Mouse (Mus musculus) liver, postnatal 0 days (tissue): ENCODE measurements around the gene Fam20c. TPM values are rescaled to one million over a fixed set of nuclear protein-coding genes. Genes with fewer than 3 reads are reported as not detected.

ENCODE experiments used
- ATAC-seq: fragments of 200-750 bp; cut with Nextera tagmentation; 2 replicates; pipeline ENCODE4 v1.8.0; 2017; ENCODE audit warnings: mild to moderate bottlenecking, moderate library complexity
- DNase-seq: peaks from one replicate; pipeline ENCODE4 v3.0.0-alpha.2; 2016
- H3K27ac ChIP-seq: fragments of 300-500 bp; sonication (generic); 2 replicates; pipeline ENCODE4 v1.5.1; 2014; ENCODE audit warnings: antibody characterized with exemption, moderate library complexity, mild to moderate bottlenecking, low read depth
- H3K27me3 ChIP-seq: fragments of 300-500 bp; sonication (generic); 2 replicates; pipeline ENCODE4 v1.6.1; 2014; ENCODE audit warnings: low read length, control low read depth, mixed read lengths; ENCODE audit not compliant: insufficient read depth
- H3K36me3 ChIP-seq: fragments of 300-500 bp; sonication (generic); replicated peaks from 2 replicates; pipeline ENCODE4 v1.6.1; 2014; ENCODE audit warnings: mild to moderate bottlenecking, control low read depth, low read length, moderate library complexity, mixed read lengths; ENCODE audit not compliant: insufficient read depth
- H3K4me1 ChIP-seq: fragments of 300-500 bp; sonication (generic); 2 replicates; pipeline ENCODE4 v1.6.1; 2014; ENCODE audit warnings: antibody characterized with exemption, mild to moderate bottlenecking, control low read depth; ENCODE audit not compliant: insufficient read depth
- H3K4me2 ChIP-seq: fragments of 300-500 bp; sonication (generic); 2 replicates; pipeline ENCODE4 v1.6.1; 2014; ENCODE audit warnings: low read depth, mild to moderate bottlenecking, low read length, moderate library complexity, mixed read lengths
- H3K4me3 ChIP-seq: fragments of 300-500 bp; sonication (generic); 2 replicates; pipeline ENCODE4 v1.5.1; 2014; ENCODE audit warnings: low read depth, low read length
- H3K9ac ChIP-seq: fragments of 300-500 bp; sonication (generic); replicated peaks from 2 replicates; pipeline ENCODE4 v1.6.1; 2014; ENCODE audit warnings: mild to moderate bottlenecking, moderate library complexity
- H3K9me3 ChIP-seq: fragments of 300-500 bp; sonication (generic); 2 replicates; pipeline ENCODE4 v1.6.1; 2016; ENCODE audit warnings: mild to moderate bottlenecking, control low read depth, low read length, mixed read lengths
- CTCF ChIP-seq: sonication (generic); IDR thresholded peaks from 2 replicates; pipeline ENCODE4 v1.5.1; 2016; ENCODE audit warnings: antibody characterized with exemption, low read depth
- EP300 ChIP-seq: IDR thresholded peaks from 2 replicates; pipeline ENCODE4 v1.6.1; 2016; ENCODE audit warnings: antibody characterized with exemption, low read depth, mild to moderate bottlenecking
- WGBS: fragments of 180-500 bp; shearing (Covaris S2); extraction: QIAGEN DNeasy Blood & Tissue Kit; methylation state at CpG from one replicate; pipeline ENCODE4 v1.1.7; 2014; ENCODE audit not compliant: insufficient replicate concordance; 5-methylcytosine and 5-hydroxymethylcytosine counted together
- polyA plus RNA-seq: library from polyadenylated mRNA; unstranded; fragments of >200 nt; fragmentation: Nextera tagmentation; extraction: Ambion mirVana; gene quantifications from 2 replicates; pipeline ENCODE4 v1.2.1, GENCODE M21; 2015

The Fam20c gene
- polyA plus RNA-seq, 1 experiment from 2014 or later = 15.3 TPM

- Histone ChIP-seq H3K4me2 (no peak overlapping the region), H3K27me3 (no peaks in the 10 kb centered on the region), H3K36me3 (no peaks in the 10 kb centered on the region), H3K9me3 (peaks cover 5% of the 10 kb centered on the region; the same call in 1 of the 2 replicates), H3K4me1 (no peaks in the 10 kb centered on the region), H3K9ac (no peak overlapping the region), H3K4me3 (no peak overlapping the region), H3K27ac (no peak overlapping the region)
- ATAC-seq = peak; percentile 25; the same call in 1 of the 2 replicates
- TF ChIP-seq CTCF = no peak
- TF ChIP-seq EP300 = no peak
- no peak for DNase-seq
- WGBS = 61% methylated on average over 5 of the region's 5 CpGs
These were observed 12.8 kb upstream of the Fam20c start for GRCm38 (mm10) chr5:138741516-138741915.

- Histone ChIP-seq H3K4me1 (no peaks in the 10 kb centered on the region), H3K9me3 (peaks cover 5% of the 10 kb centered on the region; the same call in 1 of the 2 replicates), H3K27ac (no peak overlapping the region), H3K9ac (no peak overlapping the region), H3K27me3 (no peaks in the 10 kb centered on the region), H3K36me3 (no peaks in the 10 kb centered on the region), H3K4me2 (no peak overlapping the region), H3K4me3 (no peak overlapping the region)
- ATAC-seq (no peak), DNase-seq (no peak)
- WGBS = 75% methylated on average over 5 of the region's 5 CpGs
- TF ChIP-seq CTCF = no peak
These were observed 12.0 kb upstream of the Fam20c start for GRCm38 (mm10) chr5:138742281-138742680.

GRCm38 (mm10) chr5:138743631-138744030 lies 10.7 kb upstream of the Fam20c start:
- Histone ChIP-seq H3K36me3 (no peaks in the 10 kb centered on the region), H3K27ac (no peak overlapping the region), H3K4me3 (no peak overlapping the region), H3K27me3 (no peaks in the 10 kb centered on the region), H3K4me1 (no peaks in the 10 kb centered on the region), H3K9ac (no peak overlapping the region), H3K4me2 (no peak overlapping the region), H3K9me3 (peaks cover 5% of the 10 kb centered on the region; the same call in 1 of the 2 replicates)
- WGBS = 34% methylated on average over 2 of the region's 2 CpGs
- TF ChIP-seq CTCF = no peak
- no peak for TF ChIP-seq EP300
- ATAC-seq = no peak
- no peak for DNase-seq

GRCm38 (mm10) chr5:138745378-138746099 lies 8.8 kb upstream of the Fam20c start:
- Histone ChIP-seq H3K9me3 (no peaks in the 10 kb centered on the region), H3K27me3 (no peaks in the 10 kb centered on the region), H3K9ac (no peak overlapping the region), H3K4me2 (no peak overlapping the region), H3K4me3 (no peak overlapping the region), H3K36me3 (no peaks in the 10 kb centered on the region), H3K4me1 (no peaks in the 10 kb centered on the region), H3K27ac (no peak overlapping the region)
- DNase-seq (no peak), ATAC-seq (no peak)
- WGBS = 86% methylated on average over 5 of the region's 5 CpGs
- TF ChIP-seq CTCF (no peak), EP300 (no peak)

GRCm38 (mm10) chr5:138753269-138753668 lies 1.0 kb upstream of the Fam20c start:
- DNase-seq (no peak), ATAC-seq (no peak)
- no peak overlapping the region for H3K4me2 ChIP-seq
- WGBS = 73% methylated on average over 4 of the region's 4 CpGs
- H3K4me1 ChIP-seq = 0 out of 2 replicates have a peak, but pooled peaks cover 11% of the 10 kb centered on the region
- H3K9me3 ChIP-seq = no peaks in the 10 kb centered on the region
- no peak overlapping the region for H3K27ac ChIP-seq
- no peak for TF ChIP-seq CTCF
- no peak for TF ChIP-seq EP300
- H3K27me3 ChIP-seq = peaks cover 27% of the 10 kb centered on the region
- H3K36me3 ChIP-seq = no peaks in the 10 kb centered on the region
- H3K9ac ChIP-seq = no peak overlapping the region
- H3K4me3 ChIP-seq = no peak overlapping the region

GRCm38 (mm10) chr5:138753946-138754302 lies 390 bp upstream of the Fam20c start:
- TF ChIP-seq EP300 = no peak
- no peak for TF ChIP-seq CTCF
- H3K36me3 ChIP-seq = no peaks in the 10 kb centered on the region
- ATAC-seq (no peak), DNase-seq (no peak)
- no peak overlapping the region for H3K27ac ChIP-seq
- WGBS = 21% methylated on average over 9 of the region's 9 CpGs
- H3K27me3 ChIP-seq = peaks cover 27% of the 10 kb centered on the region
- H3K4me3 ChIP-seq = peak overlapping the region; percentile 57
- H3K4me1 ChIP-seq = 0 out of 2 replicates have a peak, but pooled peaks cover 11% of the 10 kb centered on the region
- H3K9ac ChIP-seq = no peak overlapping the region
- peak overlapping the region; percentile 80 for H3K4me2 ChIP-seq
- H3K9me3 ChIP-seq = no peaks in the 10 kb centered on the region
